Mouse (Mus musculus) stomach, postnatal 0 days (tissue): Measurements from ENCODE around the gene Rhoq.

Experiments used
- CTCF ChIP-seq: IDR thresholded peaks from 2 replicates; pipeline ENCODE4 v1.5.1; 2016; ENCODE audit warnings: antibody characterized with exemption, low read depth, mild to moderate bottlenecking, moderate library complexity
- EP300 ChIP-seq: optimal IDR thresholded peaks from 2 replicates; pipeline ENCODE3; 2016; ENCODE audit warnings: antibody characterized with exemption

- no peak for TF ChIP-seq CTCF
- no peak for TF ChIP-seq EP300
Observed at GRCm38 (mm10) chr17:86947840-86948796, 14.8 kb upstream of the Rhoq start, which contains the start of gene Atp6v1e2.
